Mouse (Mus musculus): Measurements from ENCODE around the gene Lrrc51. TPM values are rescaled to one million over a fixed set of nuclear protein-coding genes. Genes with fewer than 3 reads are reported as not detected.
A peak's percentile ranks its signal among the peaks of the same experiment; 100 is the strongest.

The Lrrc51 gene
- total RNA-seq, 1 experiment from 2014 or later: 0.38 TPM

DNA sequence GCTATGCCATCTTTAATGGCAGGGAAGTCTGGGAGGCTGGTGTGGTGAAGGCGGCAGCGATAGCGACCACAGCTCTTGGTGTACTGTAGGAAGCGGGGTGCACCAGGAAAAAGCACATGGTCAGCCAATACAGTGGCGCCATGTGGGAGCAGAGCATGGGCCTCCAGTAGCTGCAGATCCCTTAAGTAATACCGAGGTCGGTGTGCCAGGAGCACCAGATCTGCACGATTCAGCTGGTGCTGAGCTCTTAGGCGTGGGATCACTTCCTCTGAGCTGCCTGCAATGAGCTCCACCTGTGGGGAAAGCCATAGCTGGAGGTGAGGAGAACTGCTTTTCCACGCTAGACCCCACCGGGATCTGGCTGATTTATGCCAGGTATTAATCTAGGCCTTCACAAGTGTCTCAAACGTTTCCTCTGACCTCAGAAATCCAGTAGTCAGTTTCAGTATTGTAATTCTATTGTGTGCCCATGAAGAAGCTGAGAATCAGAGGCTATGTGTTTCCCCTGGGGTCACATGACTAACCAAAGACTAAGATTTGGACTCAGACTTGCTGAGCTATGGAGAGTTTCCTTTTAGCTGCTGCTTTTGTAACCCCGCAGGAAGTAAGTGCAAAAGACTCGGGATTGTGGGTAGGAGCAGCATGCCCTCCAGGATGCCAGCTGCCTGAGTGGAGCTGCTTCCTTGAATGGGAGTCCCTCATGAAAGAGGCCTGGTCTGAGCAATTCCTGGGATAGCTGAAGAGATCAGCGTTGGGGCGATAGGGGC lies 33.2 kb downstream of the Lrrc51 start:
- ATAC-seq (replicated peaks; ENCODE audit: insufficient number of reproducible peaks, low FRiP score, low TSS enrichment, poor library complexity, severe bottlenecking): no peak

DNA sequence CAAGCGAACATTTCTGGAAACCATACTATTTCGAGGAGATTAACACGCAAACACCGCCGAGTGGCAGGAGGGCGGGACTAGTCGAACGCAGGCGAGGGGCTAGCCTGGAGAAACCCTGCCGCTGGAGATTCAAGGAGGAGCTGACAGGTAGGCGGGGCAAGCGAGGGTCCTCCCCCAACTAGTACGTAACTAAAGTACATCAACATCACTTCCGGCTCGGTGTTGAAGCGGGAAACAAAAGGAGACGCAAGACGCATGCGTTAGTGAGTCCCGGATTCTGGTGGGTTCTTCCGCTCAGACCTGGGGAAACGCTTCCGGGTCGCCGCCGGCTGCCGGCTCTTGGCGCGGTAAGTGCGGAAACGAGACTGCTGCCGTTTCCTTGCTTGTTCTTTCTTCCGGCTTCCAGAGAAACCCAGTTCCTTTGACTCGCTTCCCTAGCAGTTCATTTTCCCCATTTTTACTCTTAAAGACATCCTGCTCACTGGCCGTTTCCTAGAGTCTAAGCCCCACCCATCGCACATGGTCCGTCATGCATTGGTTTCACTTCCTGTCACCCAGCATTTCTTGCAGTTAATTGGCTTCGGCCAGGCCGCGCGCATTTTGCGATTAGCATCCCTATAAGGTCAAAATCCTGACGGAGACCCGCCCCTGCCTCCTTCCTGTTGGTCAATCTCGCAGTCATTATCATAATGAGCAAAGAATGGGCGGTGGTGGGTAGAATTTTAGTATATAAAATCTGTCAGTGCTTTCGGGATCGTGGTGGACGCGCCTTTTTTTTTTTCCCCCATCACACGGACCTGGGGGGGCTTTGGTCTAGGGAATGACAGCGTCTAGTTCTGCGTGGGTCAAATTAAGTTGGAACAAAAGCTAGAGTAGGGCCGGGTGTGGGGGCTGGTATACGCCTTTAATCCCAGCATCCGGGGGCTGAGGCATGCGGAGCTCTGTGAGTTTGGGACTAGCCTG lies 37.3 kb downstream of the Lrrc51 start:
- ATAC-seq (replicated peaks; ENCODE audit: insufficient number of reproducible peaks, low FRiP score, low TSS enrichment, poor library complexity, severe bottlenecking): peak; percentile 94

DNA sequence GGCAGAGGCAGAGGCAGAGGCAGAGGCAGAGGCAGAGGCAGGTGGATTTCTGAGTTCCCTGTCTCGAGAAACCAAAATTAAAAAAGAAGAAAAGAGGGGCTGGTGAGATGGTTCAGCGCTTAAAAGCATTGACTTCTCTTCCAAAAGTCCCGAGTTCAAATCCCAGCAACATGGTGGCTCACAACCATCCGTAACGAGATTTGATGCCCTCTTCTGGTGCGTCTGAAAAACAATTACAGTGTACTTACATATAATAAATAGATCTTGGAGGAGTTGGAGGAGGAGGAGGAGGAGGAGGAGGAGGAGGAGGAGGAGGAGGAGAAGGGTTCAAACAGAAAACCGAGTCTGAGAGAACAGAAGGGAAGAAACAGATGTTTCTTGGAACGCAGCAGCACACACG lies 38.0 kb downstream of the Lrrc51 start:
- no peak for ATAC-seq (replicated peaks; ENCODE audit: insufficient number of reproducible peaks, low FRiP score, low TSS enrichment, poor library complexity, severe bottlenecking)

DNA sequence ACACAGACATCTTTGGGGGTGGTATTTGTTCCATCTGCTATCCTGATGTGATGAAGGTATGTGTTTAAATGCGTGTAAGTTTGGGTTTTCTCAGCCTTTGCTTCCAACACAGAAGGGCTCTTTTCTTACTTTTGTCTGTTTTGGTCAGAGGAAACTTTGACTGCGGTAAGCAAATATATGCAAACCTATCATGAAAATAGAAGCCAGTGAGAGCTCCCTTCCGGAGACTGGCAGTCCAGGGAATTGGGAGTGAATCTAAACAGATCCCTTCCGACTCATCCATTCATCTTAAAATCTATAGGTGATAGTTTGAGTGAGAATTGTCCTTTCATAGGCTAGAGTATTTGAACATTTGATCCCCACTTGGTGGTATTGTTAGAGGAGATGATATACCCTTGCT lies 45.2 kb downstream of the Lrrc51 start:
- no peak for ATAC-seq (replicated peaks; ENCODE audit: insufficient number of reproducible peaks, low FRiP score, low TSS enrichment, poor library complexity, severe bottlenecking)

GRCm38 (mm10) chr7:101886274-101886673 lies 47.4 kb downstream of the Lrrc51 start:
- ATAC-seq (replicated peaks; ENCODE audit: insufficient number of reproducible peaks, low FRiP score, low TSS enrichment, poor library complexity, severe bottlenecking): no peak

- no peak for ATAC-seq (replicated peaks; ENCODE audit: insufficient number of reproducible peaks, low FRiP score, low TSS enrichment, poor library complexity, severe bottlenecking)
These were observed 49.5 kb downstream of the Lrrc51 start for GRCm38 (mm10) chr7:101884160-101884559.

DNA sequence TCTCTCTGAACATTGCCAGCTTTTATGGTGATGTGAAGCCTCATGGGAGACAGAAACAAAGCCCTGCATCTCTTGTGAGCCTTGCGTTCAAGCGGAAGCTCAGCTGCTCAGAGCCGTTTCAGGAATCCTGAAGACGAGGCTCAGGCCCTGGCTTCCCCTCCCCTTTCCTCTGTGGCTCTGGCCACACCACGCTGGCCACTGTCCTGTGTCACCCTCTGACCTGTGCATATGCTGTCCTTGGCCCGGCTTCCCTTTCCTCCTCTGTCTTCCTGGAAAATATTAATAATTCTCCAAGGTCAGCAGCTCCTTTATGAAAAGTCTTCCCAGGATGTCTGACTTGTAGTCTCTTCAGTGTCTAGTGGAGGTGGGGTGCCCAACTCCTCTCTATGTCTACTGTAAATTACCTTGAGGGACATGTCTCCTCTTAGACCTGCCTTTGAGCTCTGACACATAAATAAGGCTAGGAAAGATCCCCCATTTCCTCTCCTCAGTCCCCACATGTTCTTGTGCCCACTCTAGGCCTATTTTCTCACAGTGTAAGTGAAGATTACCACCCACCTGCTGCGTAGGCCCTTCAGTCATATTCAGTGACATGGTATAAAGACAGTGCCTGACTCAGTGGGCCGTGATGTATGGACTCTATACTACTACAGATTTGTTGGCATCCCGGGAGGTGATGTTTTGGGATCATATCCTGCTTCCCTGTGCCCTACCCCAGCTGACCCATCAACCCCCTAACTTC lies 51.1 kb downstream of the Lrrc51 start:
- ATAC-seq (replicated peaks; ENCODE audit: insufficient number of reproducible peaks, low FRiP score, low TSS enrichment, poor library complexity, severe bottlenecking): no peak

- no peak for ATAC-seq (replicated peaks; ENCODE audit: insufficient number of reproducible peaks, low FRiP score, low TSS enrichment, poor library complexity, severe bottlenecking)
These were observed 52.8 kb downstream of the Lrrc51 start for GRCm38 (mm10) chr7:101880855-101881254.

- no peak for ATAC-seq (replicated peaks; ENCODE audit: insufficient number of reproducible peaks, low FRiP score, low TSS enrichment, poor library complexity, severe bottlenecking)
These were observed 57.7 kb downstream of the Lrrc51 start for GRCm38 (mm10) chr7:101875978-101876377.

DNA sequence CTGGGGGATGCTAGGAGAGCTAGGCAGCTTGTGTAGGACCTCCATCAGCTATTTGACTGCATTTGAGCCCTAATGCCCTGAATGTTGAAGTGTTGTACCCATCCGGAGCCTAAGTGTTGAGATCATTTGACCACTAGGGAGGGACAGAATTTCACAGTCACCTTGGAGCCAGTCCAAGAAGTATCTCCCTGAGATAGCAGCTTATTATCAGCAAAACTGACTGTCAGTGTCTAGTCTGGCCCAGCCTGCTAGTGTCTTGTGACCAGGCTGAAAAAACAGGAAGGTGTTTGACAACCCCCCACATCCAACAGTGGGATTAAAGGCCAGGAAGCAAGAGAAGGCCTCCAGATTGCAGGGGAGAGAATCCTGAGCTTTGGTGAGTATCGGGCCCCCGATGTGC lies 62.4 kb downstream of the Lrrc51 start:
- no peak for ATAC-seq (replicated peaks; ENCODE audit: insufficient number of reproducible peaks, low FRiP score, low TSS enrichment, poor library complexity, severe bottlenecking)

DNA sequence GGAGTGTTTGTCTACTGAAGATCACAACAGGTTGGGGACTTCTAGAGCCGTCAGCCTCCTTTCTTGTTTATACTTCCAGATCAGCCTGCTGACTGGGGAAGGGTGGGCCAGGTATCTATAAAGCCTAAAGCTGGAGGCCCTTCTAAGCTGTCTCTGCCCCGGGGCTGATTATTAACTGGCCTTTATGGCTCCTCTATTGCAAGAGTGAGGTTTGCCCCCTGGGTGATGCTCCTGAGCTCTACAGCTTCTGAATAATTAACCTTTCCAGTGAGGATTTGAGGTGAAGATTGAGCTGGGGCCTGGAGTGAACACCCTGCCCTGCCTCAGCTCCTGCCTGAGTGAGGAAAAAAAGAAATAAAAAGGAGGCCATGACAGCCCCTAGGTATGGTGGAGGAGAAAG lies 63.1 kb downstream of the Lrrc51 start, which contains the start of gene Folr1:
Gene Folr1 (minus strand): TSS at position 160 of the 400 bp plus-strand sequence.
- no peak for ATAC-seq (replicated peaks; ENCODE audit: insufficient number of reproducible peaks, low FRiP score, low TSS enrichment, poor library complexity, severe bottlenecking)

GRCm38 (mm10) chr7:101869163-101869500 lies 64.6 kb downstream of the Lrrc51 start:
- ATAC-seq (replicated peaks; ENCODE audit: insufficient number of reproducible peaks, low FRiP score, low TSS enrichment, poor library complexity, severe bottlenecking): no peak

DNA sequence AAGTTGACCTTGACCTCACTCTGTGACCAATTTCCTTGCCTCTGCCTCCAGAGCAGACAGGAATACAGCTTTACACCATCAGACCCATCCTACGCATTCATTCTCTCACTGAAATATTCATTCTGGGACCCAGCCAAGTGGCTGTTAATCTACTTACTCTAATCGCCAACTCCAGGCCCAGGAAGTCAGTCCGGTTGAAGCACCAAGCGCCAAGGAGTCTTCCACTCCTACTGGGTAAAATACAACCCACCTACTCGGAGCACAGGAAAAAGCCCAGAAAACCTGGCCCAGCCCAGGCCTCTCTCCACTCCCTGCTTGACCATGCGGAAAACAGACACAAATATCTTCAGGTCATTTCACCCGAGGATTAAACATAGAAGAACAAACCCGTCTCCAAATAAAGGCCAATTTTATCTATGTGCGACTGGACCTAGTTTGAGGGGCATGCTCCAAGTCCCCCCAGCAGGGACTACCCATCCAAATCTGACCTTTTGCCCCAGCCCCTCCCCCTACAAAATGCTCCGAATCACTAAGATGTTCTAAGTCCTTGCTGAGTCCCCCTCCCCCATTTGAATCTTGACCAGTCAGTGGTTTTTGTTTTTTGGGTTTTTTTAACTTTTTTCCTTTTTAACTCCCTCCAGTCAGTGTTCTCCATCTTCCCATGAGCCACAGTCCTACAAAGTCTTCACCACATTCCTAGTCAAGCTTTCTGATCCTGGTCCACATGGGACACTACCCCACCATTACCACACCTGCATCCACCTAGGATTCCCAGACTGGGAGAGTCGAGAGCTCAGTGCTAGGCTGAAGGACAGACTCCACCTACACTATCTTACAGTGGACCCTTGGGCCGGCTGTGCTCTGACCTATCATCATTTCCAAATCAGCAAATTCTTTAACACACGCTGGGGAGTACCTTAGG lies 65.2 kb downstream of the Lrrc51 start:
- no peak for ATAC-seq (replicated peaks; ENCODE audit: insufficient number of reproducible peaks, low FRiP score, low TSS enrichment, poor library complexity, severe bottlenecking)

DNA sequence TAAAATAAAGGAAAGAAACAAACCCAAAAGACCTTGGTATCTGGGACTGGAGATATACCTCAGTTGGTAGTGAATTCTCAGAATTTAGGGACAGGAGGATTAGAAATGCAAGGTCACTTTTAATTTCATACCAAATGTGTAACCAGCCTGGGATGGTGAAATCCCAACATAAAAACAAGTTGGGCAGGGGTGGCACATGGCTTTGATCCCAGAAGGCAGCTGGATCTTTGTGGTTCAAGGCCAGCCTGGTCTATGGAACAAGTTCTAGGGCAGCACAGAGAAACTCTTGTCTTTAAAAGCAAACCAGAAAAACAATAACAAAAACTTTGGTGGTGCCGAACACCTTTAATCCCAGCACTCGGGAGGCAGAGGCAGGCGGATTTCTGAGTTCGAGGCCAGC lies 66.2 kb downstream of the Lrrc51 start:
- no peak for ATAC-seq (replicated peaks; ENCODE audit: insufficient number of reproducible peaks, low FRiP score, low TSS enrichment, poor library complexity, severe bottlenecking)

DNA sequence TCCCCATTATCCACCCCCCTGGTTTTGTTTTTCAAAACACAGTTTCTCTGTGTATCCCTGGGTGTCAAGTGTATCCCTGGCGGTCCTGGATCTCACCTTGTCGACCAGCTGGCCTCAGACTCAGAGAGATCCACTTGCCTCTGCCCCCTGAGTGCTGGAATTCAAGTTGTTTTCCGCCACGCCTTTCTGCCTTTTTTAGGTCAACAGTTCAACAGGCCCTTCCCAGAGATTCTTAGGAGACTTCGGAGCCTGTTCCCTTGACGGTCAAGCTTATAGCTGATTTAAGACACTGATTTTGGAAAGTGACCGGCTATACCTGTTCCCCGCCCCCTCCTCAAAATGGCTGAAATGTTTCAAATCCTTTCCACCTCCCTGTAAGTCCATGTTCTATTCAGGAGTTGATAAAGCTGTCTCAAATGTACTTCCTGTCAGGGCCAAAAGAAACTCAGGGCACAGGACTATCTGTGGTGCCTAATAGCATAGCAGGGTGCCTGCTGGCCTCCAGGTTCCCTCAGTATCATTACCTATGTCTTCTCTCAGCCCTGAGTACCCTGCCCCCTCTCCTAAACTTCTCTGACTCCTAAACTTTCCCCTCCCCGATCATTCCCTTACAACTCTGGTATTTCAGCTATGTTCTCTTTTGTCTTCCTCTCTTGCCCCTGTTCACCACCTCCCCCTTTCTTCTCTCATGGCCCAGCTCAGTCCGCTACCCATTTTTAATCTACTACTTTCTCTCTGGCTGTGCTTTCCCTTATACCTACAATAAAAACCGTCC lies 67.0 kb downstream of the Lrrc51 start:
- ATAC-seq (replicated peaks; ENCODE audit: insufficient number of reproducible peaks, low FRiP score, low TSS enrichment, poor library complexity, severe bottlenecking): no peak

- no peak for ATAC-seq (replicated peaks; ENCODE audit: insufficient number of reproducible peaks, low FRiP score, low TSS enrichment, poor library complexity, severe bottlenecking)
These were observed 70.3 kb downstream of the Lrrc51 start, which contains the start of gene Anapc15 for GRCm38 (mm10) chr7:101863415-101863814. Anapc15 (plus strand) TSS chr7:101863715.
